Mouse (Mus musculus): ENCODE results near the gene Zfp629. TPM values are rescaled to one million over a fixed set of nuclear protein-coding genes. Genes with fewer than 3 reads are reported as not detected.

Zfp629 gene
- 4.9 and 5.4 TPM in 2 replicates for polyA plus RNA-seq (2012; rRNA removed)

DNA sequence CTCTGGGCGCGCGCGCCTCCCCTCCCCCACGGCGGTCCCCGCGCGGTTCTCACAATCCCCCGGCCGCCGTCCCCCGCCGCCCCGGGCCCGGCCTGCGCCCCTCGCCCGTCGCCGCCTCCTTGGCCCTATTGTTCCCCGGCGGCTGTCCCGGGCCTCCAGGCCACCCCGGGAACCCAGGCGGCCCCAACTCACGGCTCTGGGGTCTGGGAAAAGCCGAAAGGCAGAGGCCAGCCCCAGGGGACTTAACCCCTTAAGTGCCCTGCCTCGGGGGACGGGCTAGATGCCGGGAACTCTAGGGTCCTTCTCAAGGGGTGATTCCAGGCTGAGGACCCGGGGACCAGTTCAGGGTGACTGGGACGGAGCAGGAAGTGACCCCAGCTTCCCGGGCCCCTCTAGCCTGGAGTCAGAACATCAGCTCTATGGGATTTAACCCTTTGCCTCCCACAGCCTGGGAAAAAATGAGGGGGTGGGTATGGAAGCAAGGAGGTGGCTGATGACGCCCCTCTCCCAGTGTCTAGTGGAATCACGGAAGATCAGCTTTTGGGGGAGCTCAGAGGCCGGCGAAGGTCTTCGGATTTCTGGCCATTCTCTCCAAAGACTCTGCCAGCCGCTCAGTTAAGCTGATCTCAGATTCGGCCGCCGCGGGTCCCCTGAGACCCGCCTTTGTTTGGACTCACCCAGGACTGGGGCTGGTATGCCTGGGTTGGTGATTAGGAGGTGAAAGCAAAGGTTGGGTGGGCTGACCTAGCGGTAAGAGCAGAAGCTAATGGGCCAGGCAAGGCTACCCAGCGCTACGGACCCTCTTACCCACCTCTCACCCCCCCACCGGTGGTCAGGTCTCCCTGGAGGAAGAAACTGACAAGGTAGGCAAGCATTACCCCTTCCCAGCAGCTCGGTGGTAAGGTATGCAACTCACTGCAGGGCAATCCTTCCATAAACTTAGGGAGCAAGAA lies at the start of gene Zfp629:
Gene Zfp629 (minus strand): TSS at position 907 of the 953 bp plus-strand sequence.
- DNase-seq (ENCODE audit: low read depth in 1 of 2, low spot score in 2 of 2) = no peak
- TF ChIP-seq CTCF (IDR thresholded peaks at IDR 0.05; ENCODE audit: extremely low read depth, insufficient read depth, insufficient read length, insufficient replicate concordance) (no peak), POLR2A (IDR thresholded peaks at IDR 0.05; ENCODE audit: low read depth, low read length) (no peak)
- 2% methylated on average over 46 of the region's 50 CpGs for WGBS
- Histone ChIP-seq H3K27me3 (ENCODE audit: control insufficient read depth, insufficient read depth, low read length) (0 out of 2 replicates have a peak, but pooled peaks cover 3% of the 10 kb centered on the region), H3K4me1 (ENCODE audit: control insufficient read depth, insufficient read depth, insufficient read length) (peaks cover 7% of the 10 kb centered on the region), H3K4me3 (ENCODE audit: extremely low read depth, insufficient read depth, insufficient read length) (peak within 1 kb of the TSS; percentile 85), H3K36me3 (ENCODE audit: control insufficient read depth, insufficient read depth, low read length) (peaks cover 10% of the 10 kb centered on the region), H3K27ac (ENCODE audit: insufficient read depth, low read length) (0 out of 2 replicates have a peak within 1 kb of the TSS, but pooled peaks have one; percentile 15)

DNA sequence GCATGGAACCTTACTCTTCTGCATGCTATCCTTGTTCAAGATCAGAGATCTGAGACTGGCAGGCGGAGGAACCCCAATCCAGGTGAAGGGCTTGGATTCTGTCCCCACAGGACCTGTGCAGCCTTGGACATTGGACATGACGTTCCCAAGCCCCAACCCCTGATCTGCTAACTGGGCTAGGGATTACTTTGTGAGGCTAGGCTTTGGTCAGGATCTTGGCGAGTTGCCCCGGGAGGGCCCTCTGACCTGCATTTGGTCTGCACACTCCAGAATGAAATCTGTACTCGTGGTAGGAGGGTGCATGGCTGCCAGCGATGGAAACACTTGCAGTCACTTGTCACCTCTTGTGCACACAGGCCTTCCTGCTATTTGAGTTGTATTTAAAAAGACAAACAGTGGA lies 47.3 kb upstream of the Zfp629 start:
- WGBS = 91% methylated on average over 6 of the region's 6 CpGs
- TF ChIP-seq CTCF (IDR thresholded peaks at IDR 0.05; ENCODE audit: extremely low read depth, insufficient read depth, insufficient read length, insufficient replicate concordance) (no peak), POLR2A (IDR thresholded peaks at IDR 0.05; ENCODE audit: low read depth, low read length) (no peak)
- DNase-seq (ENCODE audit: low read depth in 1 of 2, low spot score in 2 of 2) = no peak
- H3K36me3 ChIP-seq (ENCODE audit: control insufficient read depth, insufficient read depth, low read length) = no peaks in the 10 kb centered on the region
- H3K27me3 ChIP-seq (ENCODE audit: control insufficient read depth, insufficient read depth, low read length) = no peaks in the 10 kb centered on the region
- no peak overlapping the region for H3K27ac ChIP-seq (ENCODE audit: insufficient read depth, low read length)
- H3K4me3 ChIP-seq (ENCODE audit: extremely low read depth, insufficient read depth, insufficient read length) = no peak overlapping the region
- H3K4me1 ChIP-seq (ENCODE audit: control insufficient read depth, insufficient read depth, insufficient read length) = no peaks in the 10 kb centered on the region

DNA sequence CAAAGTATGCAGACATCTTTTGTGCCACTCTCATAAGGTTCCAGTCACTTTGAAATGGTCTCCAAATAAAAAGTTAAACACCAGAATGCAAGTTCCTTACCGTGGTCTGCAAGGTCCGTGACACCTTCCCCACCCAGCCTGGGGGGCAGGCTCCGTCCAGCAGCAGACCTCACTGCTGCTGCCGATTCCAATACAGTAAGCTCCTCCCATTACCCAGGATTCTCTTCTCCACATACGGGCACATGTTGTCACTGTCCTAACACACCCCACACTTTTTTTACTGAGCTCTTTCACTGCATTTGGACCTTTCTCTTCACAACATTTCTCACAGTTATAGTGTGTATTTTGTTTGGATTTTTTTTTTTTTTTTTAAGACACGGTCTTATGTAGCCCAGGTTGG lies 46.2 kb upstream of the Zfp629 start:
- Histone ChIP-seq H3K27ac (ENCODE audit: insufficient read depth, low read length) (no peak overlapping the region), H3K27me3 (ENCODE audit: control insufficient read depth, insufficient read depth, low read length) (no peaks in the 10 kb centered on the region), H3K4me3 (ENCODE audit: extremely low read depth, insufficient read depth, insufficient read length) (no peak overlapping the region), H3K36me3 (ENCODE audit: control insufficient read depth, insufficient read depth, low read length) (no peaks in the 10 kb centered on the region), H3K4me1 (ENCODE audit: control insufficient read depth, insufficient read depth, insufficient read length) (no peaks in the 10 kb centered on the region)
- TF ChIP-seq POLR2A (IDR thresholded peaks at IDR 0.05; ENCODE audit: low read depth, low read length) (no peak), CTCF (IDR thresholded peaks at IDR 0.05; ENCODE audit: extremely low read depth, insufficient read depth, insufficient read length, insufficient replicate concordance) (no peak)
- 85% methylated on average over 6 of the region's 6 CpGs for WGBS
- no peak for DNase-seq (ENCODE audit: low read depth in 1 of 2, low spot score in 2 of 2)

DNA sequence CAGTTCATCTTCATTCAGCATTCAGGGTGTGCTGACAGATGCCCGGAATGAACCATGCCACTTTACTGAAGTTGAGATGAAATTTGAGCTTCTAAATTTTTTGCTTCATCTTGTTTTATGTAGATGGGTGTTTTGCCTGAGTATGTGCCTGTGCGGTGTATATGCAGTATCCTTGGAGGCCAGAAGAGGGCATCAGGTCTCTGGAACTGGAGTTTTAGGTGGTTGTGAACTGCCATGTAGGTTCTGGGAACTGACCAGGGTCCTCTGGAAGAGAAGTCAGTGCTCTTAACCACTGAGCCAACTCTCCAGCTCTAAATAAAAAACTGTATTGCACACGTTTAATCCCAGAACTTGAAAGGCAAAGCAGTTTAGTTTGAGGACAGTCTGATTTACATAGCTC lies 45.3 kb upstream of the Zfp629 start:
- no peak for TF ChIP-seq CTCF (IDR thresholded peaks at IDR 0.05; ENCODE audit: extremely low read depth, insufficient read depth, insufficient read length, insufficient replicate concordance)
- no peak for TF ChIP-seq POLR2A (IDR thresholded peaks at IDR 0.05; ENCODE audit: low read depth, low read length)
- no peaks in the 10 kb centered on the region for H3K4me1 ChIP-seq (ENCODE audit: control insufficient read depth, insufficient read depth, insufficient read length)
- WGBS = 90% methylated on average over 3 of the region's 3 CpGs
- H3K27me3 ChIP-seq (ENCODE audit: control insufficient read depth, insufficient read depth, low read length) = no peaks in the 10 kb centered on the region
- no peak overlapping the region for H3K4me3 ChIP-seq (ENCODE audit: extremely low read depth, insufficient read depth, insufficient read length)
- no peak for DNase-seq (ENCODE audit: low read depth in 1 of 2, low spot score in 2 of 2)
- no peaks in the 10 kb centered on the region for H3K36me3 ChIP-seq (ENCODE audit: control insufficient read depth, insufficient read depth, low read length)
- no peak overlapping the region for H3K27ac ChIP-seq (ENCODE audit: insufficient read depth, low read length)

DNA sequence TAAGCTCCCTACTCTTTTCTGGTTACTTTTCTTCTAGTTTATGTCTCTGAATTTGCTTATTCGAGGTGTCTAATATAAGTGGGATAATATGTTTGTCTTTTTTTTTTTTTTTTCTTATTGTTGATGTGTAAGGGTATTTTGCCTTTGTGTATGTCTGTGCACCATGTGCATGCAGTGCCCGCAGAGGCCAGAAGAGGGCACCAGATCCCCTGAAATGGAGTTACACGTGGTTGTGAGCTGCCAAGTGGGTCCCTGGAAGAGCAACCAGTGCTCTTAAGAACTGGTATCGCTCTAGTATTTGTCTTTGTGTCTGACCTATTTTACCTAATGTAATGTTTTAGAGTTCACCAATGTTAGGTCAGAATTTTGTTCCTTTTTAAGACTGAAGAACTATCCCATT lies 41.3 kb upstream of the Zfp629 start:
- Histone ChIP-seq H3K27ac (ENCODE audit: insufficient read depth, low read length) (no peak overlapping the region), H3K27me3 (ENCODE audit: control insufficient read depth, insufficient read depth, low read length) (no peaks in the 10 kb centered on the region), H3K4me1 (ENCODE audit: control insufficient read depth, insufficient read depth, insufficient read length) (no peaks in the 10 kb centered on the region), H3K36me3 (ENCODE audit: control insufficient read depth, insufficient read depth, low read length) (no peaks in the 10 kb centered on the region), H3K4me3 (ENCODE audit: extremely low read depth, insufficient read depth, insufficient read length) (no peak overlapping the region)
- 42% methylated on average over 4 of the region's 4 CpGs for WGBS
- no peak for TF ChIP-seq POLR2A (IDR thresholded peaks at IDR 0.05; ENCODE audit: low read depth, low read length)
- TF ChIP-seq CTCF (IDR thresholded peaks at IDR 0.05; ENCODE audit: extremely low read depth, insufficient read depth, insufficient read length, insufficient replicate concordance) = peak; percentile 41; the same call in 1 of the 2 replicates
- peak; percentile 23 to 36 for DNase-seq (ENCODE audit: low read depth in 1 of 2, low spot score in 2 of 2)

DNA sequence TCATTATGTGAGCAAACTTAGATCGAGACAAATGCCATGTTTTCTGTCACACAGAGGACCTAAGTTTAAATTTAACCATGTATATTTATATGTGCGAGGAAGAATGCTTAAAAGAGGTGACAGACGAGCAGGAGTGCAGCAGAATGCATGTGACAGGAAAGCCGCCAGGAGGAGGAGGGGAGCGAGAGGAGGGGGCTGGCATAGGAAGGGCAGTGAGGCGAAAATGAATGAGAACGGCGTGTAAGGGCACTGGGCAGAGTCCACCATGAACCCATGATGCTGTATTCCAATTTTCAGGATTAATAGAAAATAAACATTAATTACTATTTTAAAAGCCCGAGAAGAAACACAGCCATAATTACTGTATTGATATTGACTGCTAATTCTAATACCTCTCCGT lies 38.7 kb upstream of the Zfp629 start:
- Histone ChIP-seq H3K27ac (ENCODE audit: insufficient read depth, low read length) (no peak overlapping the region), H3K4me1 (ENCODE audit: control insufficient read depth, insufficient read depth, insufficient read length) (no peaks in the 10 kb centered on the region), H3K27me3 (ENCODE audit: control insufficient read depth, insufficient read depth, low read length) (no peaks in the 10 kb centered on the region), H3K36me3 (ENCODE audit: control insufficient read depth, insufficient read depth, low read length) (no peaks in the 10 kb centered on the region), H3K4me3 (ENCODE audit: extremely low read depth, insufficient read depth, insufficient read length) (no peak overlapping the region)
- 73% methylated on average over 10 of the region's 10 CpGs for WGBS
- no peak for TF ChIP-seq POLR2A (IDR thresholded peaks at IDR 0.05; ENCODE audit: low read depth, low read length)
- no peak for TF ChIP-seq CTCF (IDR thresholded peaks at IDR 0.05; ENCODE audit: extremely low read depth, insufficient read depth, insufficient read length, insufficient replicate concordance)
- DNase-seq (ENCODE audit: low read depth in 1 of 2, low spot score in 2 of 2) = no peak

DNA sequence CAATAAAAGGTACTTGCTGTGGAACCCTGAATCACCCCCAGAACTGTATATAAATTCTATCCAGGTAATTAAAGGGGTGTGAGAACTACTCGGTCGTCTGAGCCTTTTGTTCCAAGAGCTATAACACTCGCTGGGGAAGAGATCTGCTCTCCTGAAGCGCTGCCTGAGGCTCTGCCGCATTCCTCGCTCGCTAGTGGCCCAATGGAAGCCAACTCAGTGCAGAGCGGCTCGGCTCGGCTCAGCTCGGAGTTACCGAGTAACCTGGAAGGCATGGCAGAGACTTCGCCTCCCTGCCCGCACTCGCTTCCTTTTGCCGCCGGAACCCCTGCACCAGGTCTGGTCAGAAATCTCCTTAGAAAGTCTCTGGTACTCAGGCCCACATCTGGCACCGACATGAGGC lies 36.5 kb upstream of the Zfp629 start:
- H3K4me3 ChIP-seq (ENCODE audit: extremely low read depth, insufficient read depth, insufficient read length) = no peak overlapping the region
- TF ChIP-seq POLR2A (IDR thresholded peaks at IDR 0.05; ENCODE audit: low read depth, low read length) = no peak
- TF ChIP-seq CTCF (IDR thresholded peaks at IDR 0.05; ENCODE audit: extremely low read depth, insufficient read depth, insufficient read length, insufficient replicate concordance) = no peak
- H3K36me3 ChIP-seq (ENCODE audit: control insufficient read depth, insufficient read depth, low read length) = no peaks in the 10 kb centered on the region
- no peaks in the 10 kb centered on the region for H3K4me1 ChIP-seq (ENCODE audit: control insufficient read depth, insufficient read depth, insufficient read length)
- 39% methylated on average over 18 of the region's 18 CpGs for WGBS
- H3K27ac ChIP-seq (ENCODE audit: insufficient read depth, low read length) = no peak overlapping the region
- no peaks in the 10 kb centered on the region for H3K27me3 ChIP-seq (ENCODE audit: control insufficient read depth, insufficient read depth, low read length)
- no peak for DNase-seq (ENCODE audit: low read depth in 1 of 2, low spot score in 2 of 2)

Measured in spleen, adult 2 months (tissue).